Mouse (Mus musculus) cortical plate, adult 2 months (tissue): ENCODE results near the gene Lat. TPM values are rescaled to one million over a fixed set of nuclear protein-coding genes. Genes with fewer than 3 reads are reported as not detected.
A peak's percentile ranks its signal among the peaks of the same experiment; 100 is the strongest.

Experiments used
- H3K27ac ChIP-seq: fragments of 200-500 bp; 2 replicates; pipeline ENCODE4 v1.5.1; 2012; ENCODE audit warnings: low read length, control low read depth, inconsistent platforms; ENCODE audit not compliant: insufficient read depth
- H3K4me1 ChIP-seq: fragments of 200-500 bp; 2 replicates; pipeline ENCODE4 v1.6.1; 2011; ENCODE audit warnings: low read length; ENCODE audit not compliant: control insufficient read depth, insufficient read depth
- H3K4me3 ChIP-seq: fragments of 200-500 bp; 2 replicates; pipeline ENCODE4 v1.5.1; 2011; ENCODE audit warnings: mild to moderate bottlenecking, low read length, control low read depth; ENCODE audit not compliant: insufficient read depth
- CTCF ChIP-seq: fragments of 200-500 bp; IDR thresholded peaks from 2 replicates; pipeline ENCODE4 v1.5.1; 2011; ENCODE audit warnings: mild to moderate bottlenecking, control low read depth, low read length; ENCODE audit not compliant: insufficient read depth; ENCODE audit errors: extremely low read depth
- POLR2A ChIP-seq: fragments of 200-500 bp; IDR thresholded peaks from 2 replicates; pipeline ENCODE4 v1.6.1; 2011; ENCODE audit warnings: mild to moderate bottlenecking, low read length, control low read depth; ENCODE audit not compliant: insufficient read depth; ENCODE audit errors: extremely low read depth
- polyA plus RNA-seq: library from polyadenylated mRNA; depleted of rRNA; stranded (reverse); fragments of >200 nt; gene quantifications from 2 replicates; pipeline ENCODE4 v1.2.3, GENCODE M21; 2012; rRNA removed

Lat gene
- polyA plus RNA-seq, 1 experiment: 1.4 TPM

DNA sequence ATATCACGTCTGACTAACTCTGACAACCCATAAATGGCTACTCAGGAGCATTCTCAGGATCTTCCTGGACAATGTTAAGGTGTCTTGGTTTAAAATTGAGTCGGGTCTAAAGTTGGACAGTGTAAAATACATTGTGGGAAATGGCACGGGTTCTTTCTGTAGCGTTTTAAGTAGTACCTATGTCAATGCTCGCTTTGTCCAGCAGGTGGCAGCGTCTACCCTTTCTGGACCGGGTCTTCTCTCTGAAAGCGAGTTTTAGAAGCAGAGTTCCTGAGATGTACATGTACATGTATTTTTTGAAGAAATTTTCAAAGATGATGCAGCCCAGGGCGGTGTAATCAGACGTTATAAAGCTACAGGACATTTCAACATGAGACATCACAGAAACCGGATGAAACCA, 45.6 kb downstream of the Lat start:
- TF ChIP-seq CTCF (peak; percentile 90), POLR2A (no peak)
- Histone ChIP-seq H3K4me3 (no peak overlapping the region), H3K4me1 (no peaks in the 10 kb centered on the region), H3K27ac (no peak overlapping the region)

DNA sequence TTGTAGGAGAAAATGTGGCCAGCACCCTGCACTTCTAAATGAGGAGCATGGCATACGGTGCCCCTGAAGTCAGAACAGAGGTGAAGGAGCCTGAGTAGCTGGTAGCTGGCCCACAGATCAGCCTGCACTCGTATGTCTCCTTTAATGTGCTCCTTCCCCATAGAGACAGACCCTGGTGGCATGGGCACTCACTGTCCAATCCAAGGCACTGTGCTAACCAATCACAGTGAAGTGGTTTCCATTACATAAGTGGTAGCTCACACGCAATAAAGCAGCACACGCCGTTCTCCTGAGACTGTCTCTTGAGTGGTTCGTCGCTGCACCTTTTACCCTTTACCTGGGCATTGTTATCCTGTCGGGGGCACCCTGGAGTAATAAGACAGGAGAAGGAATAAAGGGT, 55.1 kb downstream of the Lat start:
- Histone ChIP-seq H3K4me1 (no peaks in the 10 kb centered on the region), H3K4me3 (no peak overlapping the region), H3K27ac (no peak overlapping the region)
- TF ChIP-seq POLR2A (no peak), CTCF (no peak)

Other genes starting within 250 kb of the Lat start
- gene Xpo6, start 169.1 kb downstream of the Lat start, polyA plus RNA-seq: 140 and 149 TPM in 2 replicates
- 46.1 and 49.2 TPM in 2 replicates for gene Sbk1, start 97.0 kb downstream of the Lat start, polyA plus RNA-seq
- 171 and 177 TPM in 2 replicates for gene Spns1, start 7.9 kb upstream of the Lat start, polyA plus RNA-seq
- gene Nfatc2ip, start 27.2 kb upstream of the Lat start, polyA plus RNA-seq: 6.3 and 6.4 TPM in 2 replicates
- 0.36 and 0.79 TPM in 2 replicates for gene Cd19, start 45.3 kb upstream of the Lat start, polyA plus RNA-seq
- 21.9 and 23.8 TPM in 2 replicates for gene Rabep2, start 59.2 kb upstream of the Lat start, polyA plus RNA-seq
- 0.52 and 0.57 TPM in 2 replicates for gene Atp2a1, start 93.5 kb upstream of the Lat start, polyA plus RNA-seq
- 63.7 and 66.0 TPM in 2 replicates for gene Sh2b1, start 105.9 kb upstream of the Lat start, polyA plus RNA-seq
- 90.1 and 96.8 TPM in 2 replicates for gene Tufm, start 117.8 kb upstream of the Lat start, polyA plus RNA-seq
- 119 and 129 TPM in 2 replicates for gene Atxn2l, start 133.9 kb upstream of the Lat start, polyA plus RNA-seq
- 102 and 103 TPM in 2 replicates for gene Eif3c, start 196.8 kb upstream of the Lat start, polyA plus RNA-seq
- 0.84 and 0.93 TPM in 2 replicates for gene Apobr, start 215.4 kb upstream of the Lat start, polyA plus RNA-seq
- gene Cln3, start 216.2 kb upstream of the Lat start, polyA plus RNA-seq: 41.8 and 42.3 TPM in 2 replicates
- 0.19 TPM in 1 of 2 replicates, not detected in the other for gene Il27, start 225.4 kb upstream of the Lat start, polyA plus RNA-seq